Mouse (Mus musculus): ENCODE results near the gene Mia2.

DNA sequence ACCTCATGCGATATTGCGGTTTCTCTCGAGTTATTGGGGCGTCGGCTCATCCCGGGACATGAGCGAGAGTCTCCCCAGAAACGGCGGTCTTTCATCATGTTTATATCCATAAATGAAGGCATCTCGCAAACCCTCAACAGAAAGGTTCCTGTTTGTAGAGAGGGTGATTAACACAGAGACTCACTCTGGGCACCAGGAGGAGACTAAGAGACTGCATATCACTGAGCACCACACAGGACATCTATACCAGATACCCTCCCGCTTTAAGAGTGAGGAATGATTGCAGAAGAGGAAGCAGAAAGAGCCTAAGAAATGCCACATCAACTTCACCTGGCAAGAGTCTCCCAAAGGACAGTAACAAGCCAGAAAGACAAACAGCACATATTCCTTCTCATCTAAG lies 39.4 kb upstream of the Mia2 start:
- no peak for TF ChIP-seq CTCF (conservative IDR thresholded peaks at IDR 0.05; ENCODE audit: low read length)
- no peak for TF ChIP-seq POU5F1 (IDR thresholded peaks at IDR 0.05; ENCODE audit: borderline replicate concordance, low read length)
- TF ChIP-seq NANOG (IDR thresholded peaks at IDR 0.05; ENCODE audit: borderline replicate concordance, low read length), result no peak
